In the genomic region with DNA sequence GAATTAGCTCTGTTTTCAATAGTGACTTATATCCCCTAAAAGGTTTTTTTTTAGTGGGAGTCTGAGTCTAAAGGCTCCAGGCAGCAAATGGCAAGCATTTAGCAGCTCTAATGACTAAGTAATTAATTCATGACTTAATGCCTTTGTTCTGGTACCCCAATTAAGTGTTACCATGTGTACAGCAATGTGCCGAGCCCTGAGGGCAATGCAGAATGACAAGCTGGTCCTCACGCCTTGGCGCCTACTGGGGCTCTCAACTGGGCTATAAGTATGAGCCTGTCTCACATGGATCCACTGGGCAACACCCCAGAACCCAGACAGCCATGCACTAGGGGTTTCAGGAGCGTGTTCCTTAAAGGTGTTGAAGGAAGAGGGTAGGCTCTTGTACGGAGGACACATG, we compare ENCODE assay signal across 15 mouse cellular contexts.
DNase-seq lines count a peak whose midpoint lies in the region; ATAC-seq and TF ChIP-seq lines count a peak whose summit lies in the region.
"Had no signal": no experiment of that assay in that cellular context is flagged by ENCODE, and none has a peak within 500 bp of the region (broad histone marks: within the 10 kb centered on the region; RNA-seq: fewer than 3 reads in every experiment).

No protein-coding gene starts in this region.

- 62% methylated on average over 5 of the region's 5 CpGs for WGBS in midbrain, embryonic 14.5 days
- 48% methylated on average over 5 of the region's 5 CpGs for WGBS in midbrain, postnatal 0 days
- WGBS in forebrain, embryonic 15.5 days: 36% methylated on average over 5 of the region's 5 CpGs
- 74% methylated on average over 5 of the region's 5 CpGs for WGBS in limb, embryonic 10.5 days
- WGBS in olfactory bulb, adult 2 months: 24% methylated on average over 5 of the region's 5 CpGs

- peak overlapping the region; percentile 55 for H3K27ac ChIP-seq in midbrain, embryonic 14.5 days (replicated peaks; ENCODE audit: low read depth, low read length)
- no peak overlapping the region for H3K27ac ChIP-seq in midbrain, postnatal 0 days (ENCODE audit: low read depth, low read length)
- peak overlapping the region; percentile 56 for H3K27ac ChIP-seq in forebrain, embryonic 15.5 days (replicated peaks)
- peak overlapping the region; percentile 64 for H3K27ac ChIP-seq in limb, embryonic 10.5 days
- peak overlapping the region; percentile 84 for H3K27ac ChIP-seq in olfactory bulb, adult 2 months (ENCODE audit: insufficient read depth, low read depth, low read length)
- H3K27ac ChIP-seq: heart, embryonic 15.5 days; kidney, postnatal 0 days; macrophage had no signal

- no peak for TF ChIP-seq CTCF in midbrain, postnatal 0 days (IDR thresholded peaks at IDR 0.05)
- no peak for TF ChIP-seq CTCF in olfactory bulb, adult 2 months (IDR thresholded peaks at IDR 0.05; ENCODE audit: insufficient read depth, low read depth, low read length)

- H3K4me1 ChIP-seq in midbrain, embryonic 14.5 days (ENCODE audit: control insufficient read depth, insufficient read depth, low read length): no peaks in the 10 kb centered on the region
- no peaks in the 10 kb centered on the region for H3K4me1 ChIP-seq in midbrain, postnatal 0 days (ENCODE audit: insufficient read depth, low read length)
- H3K4me1 ChIP-seq in forebrain, embryonic 15.5 days: peaks cover 19% of the 10 kb centered on the region
- H3K4me1 ChIP-seq in limb, embryonic 10.5 days: peaks cover 7% of the 10 kb centered on the region
- H3K4me1 ChIP-seq in olfactory bulb, adult 2 months (ENCODE audit: control insufficient read depth, insufficient read depth, low read length): peaks cover 31% of the 10 kb centered on the region

- no peak overlapping the region for H3K4me3 ChIP-seq in midbrain, embryonic 14.5 days (replicated peaks; ENCODE audit: low read depth, low read length)
- H3K4me3 ChIP-seq in midbrain, postnatal 0 days (ENCODE audit: low read depth, low read length): no peak overlapping the region
- no peak overlapping the region for H3K4me3 ChIP-seq in forebrain, embryonic 15.5 days
- H3K4me3 ChIP-seq in limb, embryonic 10.5 days: no peak overlapping the region
- no peak overlapping the region for H3K4me3 ChIP-seq in olfactory bulb, adult 2 months (ENCODE audit: insufficient read depth, low read depth, low read length)
- H3K4me3 ChIP-seq: heart, embryonic 15.5 days had no signal

- no peaks in the 10 kb centered on the region for H3K9me3 ChIP-seq in midbrain, embryonic 14.5 days (ENCODE audit: control insufficient read depth, low read length)
- H3K9me3 ChIP-seq in midbrain, postnatal 0 days (ENCODE audit: low read length): no peaks in the 10 kb centered on the region
- H3K9me3 ChIP-seq in forebrain, embryonic 15.5 days: no peaks in the 10 kb centered on the region
- H3K9me3 ChIP-seq in limb, embryonic 10.5 days (replicated peaks): no peaks in the 10 kb centered on the region
- H3K9me3 ChIP-seq: G1E; heart, embryonic 15.5 days had no signal

- peaks cover 78% of the 10 kb centered on the region for H3K36me3 ChIP-seq in midbrain, embryonic 14.5 days (ENCODE audit: control insufficient read depth, insufficient read depth, low read length)
- H3K36me3 ChIP-seq in midbrain, postnatal 0 days (ENCODE audit: insufficient read depth, low read length): peaks cover 30% of the 10 kb centered on the region
- peaks cover 37% of the 10 kb centered on the region for H3K36me3 ChIP-seq in forebrain, embryonic 15.5 days
- H3K36me3 ChIP-seq in limb, embryonic 10.5 days: peaks cover 96% of the 10 kb centered on the region
- H3K36me3 ChIP-seq: G1E had no signal

- no peak for TF ChIP-seq POLR2A in olfactory bulb, adult 2 months (IDR thresholded peaks at IDR 0.05; ENCODE audit: insufficient read depth, low read depth, low read length)

- peak; percentile 64; the same call in 1 of the 2 replicates for ATAC-seq in midbrain, embryonic 14.5 days (ENCODE audit: low FRiP score, low TSS enrichment)
- no peak for ATAC-seq in midbrain, postnatal 0 days (ENCODE audit: low FRiP score)
- ATAC-seq in forebrain, embryonic 15.5 days (replicated peaks): peak; percentile 73
- ATAC-seq: inflammation-experienced regulatory T-cells, adult 6 months had no signal

- peak; percentile 61 for DNase-seq in midbrain, embryonic 14.5 days
- DNase-seq in midbrain, postnatal 0 days (ENCODE audit: low spot score): no peak
- DNase-seq in limb, embryonic 10.5 days (ENCODE audit: low spot score): peak; percentile 50
- DNase-seq in urinary bladder, adult 2 months (ENCODE audit: low spot score): no peak
- no peak for DNase-seq in adrenal gland, adult 8-10 months
- DNase-seq: adrenal gland, postnatal 14 days; cerebellum, postnatal 14 days; gastrocnemius, postnatal 25 days had no signal

- no peak overlapping the region for H3K4me2 ChIP-seq in midbrain, embryonic 14.5 days (ENCODE audit: low read length)
- H3K4me2 ChIP-seq in midbrain, postnatal 0 days (ENCODE audit: low read depth, low read length, poor library complexity, severe bottlenecking): no peak overlapping the region
- H3K4me2 ChIP-seq in forebrain, embryonic 15.5 days (replicated peaks): no peak overlapping the region
- H3K4me2 ChIP-seq: heart, embryonic 15.5 days had no signal

- no peak overlapping the region for H3K9ac ChIP-seq in midbrain, embryonic 14.5 days (replicated peaks; ENCODE audit: low read length)
- no peak overlapping the region for H3K9ac ChIP-seq in midbrain, postnatal 0 days (replicated peaks; ENCODE audit: low read length, poor library complexity, severe bottlenecking)
- no peak overlapping the region for H3K9ac ChIP-seq in forebrain, embryonic 15.5 days (replicated peaks)
- H3K9ac ChIP-seq: heart, embryonic 15.5 days had no signal

- no peaks in the 10 kb centered on the region for H3K27me3 ChIP-seq in midbrain, embryonic 14.5 days (ENCODE audit: control insufficient read depth, insufficient read depth, low read length)
- H3K27me3 ChIP-seq in midbrain, postnatal 0 days (ENCODE audit: insufficient read depth, low read length): no peaks in the 10 kb centered on the region
- H3K27me3 ChIP-seq in forebrain, embryonic 15.5 days: no peaks in the 10 kb centered on the region
- no peaks in the 10 kb centered on the region for H3K27me3 ChIP-seq in limb, embryonic 10.5 days (ENCODE audit: low read depth, poor library complexity, severe bottlenecking)
- H3K27me3 ChIP-seq: heart, embryonic 15.5 days had no signal

Comparison
In these comparisons a context has a peak if more than half of its experiments do, and no peak if none do; other contexts are left out.
1. DNase-seq: peak in midbrain, embryonic 14.5 days (single experiment) and limb, embryonic 10.5 days (single experiment); none in midbrain, postnatal 0 days (single experiment), urinary bladder, adult 2 months (single experiment) and adrenal gland, adult 8-10 months (single experiment).